Mouse (Mus musculus): ENCODE measurements around the gene Clip3. TPM values are rescaled to one million over a fixed set of nuclear protein-coding genes. Genes with fewer than 3 reads are reported as not detected.

The Clip3 gene
- polyA plus RNA-seq (2012; fragmentation: generic; extraction: Trizol), result 100 to 1,000 TPM in 1 of 2 experiments, 10 to 100 TPM in 1; 59.0 to 203 TPM

DNA sequence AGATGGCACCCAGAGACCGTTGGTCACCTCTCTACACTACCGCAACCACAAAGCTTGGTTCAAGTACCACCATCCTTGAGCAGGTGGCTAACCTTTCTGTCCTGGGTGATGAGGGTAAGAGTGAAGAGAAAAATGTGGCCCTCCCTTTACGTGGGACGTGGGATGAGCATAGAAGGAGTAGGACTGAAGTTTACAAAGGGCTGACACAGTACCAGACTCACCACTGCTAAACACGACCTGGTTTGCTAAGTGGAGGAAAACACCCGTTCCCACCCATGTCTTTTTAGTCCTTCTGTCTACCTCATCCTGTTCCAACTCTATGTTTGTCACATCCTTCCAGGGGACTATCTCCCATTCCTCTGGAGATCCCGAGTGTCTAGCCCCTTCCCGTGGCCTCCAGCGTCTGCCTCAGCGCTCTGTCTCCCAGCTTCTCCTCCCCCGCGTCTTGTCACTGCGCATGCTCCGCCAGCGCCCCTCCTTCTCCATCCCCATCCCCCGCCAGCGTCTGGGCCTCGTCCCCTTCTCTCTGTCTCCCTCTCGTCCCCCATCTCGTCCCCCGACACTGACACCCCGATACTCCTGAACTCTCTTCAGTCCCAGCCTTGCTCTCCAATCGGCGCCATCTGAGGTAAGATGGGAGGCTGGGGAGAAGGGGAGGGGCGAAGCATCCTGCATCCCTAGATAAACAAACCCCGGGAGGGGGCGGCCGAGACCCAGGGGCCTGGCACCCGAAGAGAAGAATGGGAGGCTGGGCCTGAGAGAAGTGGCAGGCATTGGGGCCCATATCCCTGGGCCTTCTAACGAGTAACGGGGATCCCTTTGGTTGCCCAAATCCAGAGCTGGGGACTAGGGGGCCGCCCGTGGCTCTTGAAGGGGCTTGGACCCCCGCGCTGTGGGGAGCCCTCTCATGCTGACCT is at the start of gene Clip3:
Gene Clip3, plus strand, starts transcription at position 514 of the 917 bp plus-strand sequence.

DNA sequence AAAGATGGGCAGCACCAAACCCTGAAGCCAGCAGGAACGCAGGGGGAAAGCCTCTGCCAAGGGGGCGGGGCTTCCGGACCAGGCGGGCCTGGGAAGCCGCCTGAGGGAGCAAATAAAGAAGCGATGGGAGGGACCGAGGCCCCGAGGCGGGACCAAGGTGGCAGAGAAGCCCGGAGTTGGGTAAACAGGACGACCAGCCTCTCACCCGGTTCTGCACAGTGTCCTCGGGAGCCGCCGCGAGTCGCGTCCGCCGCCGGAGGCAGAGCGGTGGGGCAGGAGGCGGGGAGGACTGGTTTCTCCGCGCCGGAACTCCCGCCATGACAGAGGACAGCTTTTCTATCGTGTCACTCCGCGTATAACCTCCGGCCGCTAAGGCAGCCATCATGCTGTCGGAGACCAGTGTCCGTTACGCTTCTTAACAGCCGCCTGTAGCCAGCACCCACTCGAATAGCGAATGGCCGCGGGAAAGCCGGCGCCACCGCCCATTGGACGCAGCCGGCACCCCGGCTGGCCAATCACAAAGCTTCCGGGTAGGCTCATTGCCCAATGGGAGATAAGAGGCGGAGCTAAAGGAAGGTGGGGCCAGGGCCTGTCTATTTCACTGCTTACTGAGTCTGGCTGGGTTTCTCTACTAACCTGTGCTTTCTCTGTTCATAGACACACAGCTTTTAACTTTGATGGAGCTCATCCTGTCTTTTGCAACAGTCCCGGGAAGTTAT is 11.4 kb upstream of the Clip3 start, which contains the start of the genes Thap8 and Wdr62:
Gene Thap8, plus strand, starts transcription at position 144 of the 719 bp plus-strand sequence.
Gene Wdr62, minus strand, starts transcription at position 469 of the 719 bp plus-strand sequence.

GRCm38 (mm10) chr7:30308076-30309005 is 16.8 kb downstream of the Clip3 start, which contains the start of gene Alkbh6:
Alkbh6 (plus strand) TSS chr7:30308717.

DNA sequence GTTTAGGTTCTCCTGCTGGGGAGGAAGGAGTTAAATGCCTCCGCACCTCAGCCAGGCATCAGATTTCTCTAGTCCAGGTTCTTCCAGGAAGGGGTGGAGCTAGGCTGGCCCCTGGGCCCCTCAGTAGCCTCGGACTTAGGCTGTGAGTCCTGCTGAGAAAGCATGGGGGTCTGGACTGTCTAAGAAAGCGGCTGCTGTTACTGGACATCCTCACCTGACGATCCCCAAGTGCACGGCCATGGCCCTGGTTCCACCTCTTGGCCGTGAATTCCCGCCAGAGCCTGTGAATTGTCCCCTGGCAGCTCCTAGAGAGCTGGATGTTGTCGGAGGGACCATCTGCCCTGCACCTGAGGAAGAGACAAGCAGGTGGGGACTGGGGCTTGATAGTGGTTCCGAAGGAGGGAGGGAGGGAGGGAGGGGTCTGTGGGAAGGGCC is 23.2 kb downstream of the Clip3 start, which contains the start of gene Syne4:
Gene Syne4, plus strand, starts transcription at position 87 of the 435 bp plus-strand sequence.

GRCm38 (mm10) chr7:30321539-30322284 is 30.2 kb downstream of the Clip3 start, which contains the start of gene E130208F15Rik:
E130208F15Rik (plus strand) TSS chr7:30321740.

GRCm38 (mm10) chr7:30323795-30324194 is 32.3 kb downstream of the Clip3 start, which contains the start of gene Sdhaf1:
Sdhaf1 (minus strand) TSS chr7:30323895.

Other genes starting within 250 kb of the Clip3 start
- gene Zfp14, start 240.3 kb upstream of the Clip3 start, polyA plus RNA-seq (2012; fragmentation: generic; extraction: Trizol), result 1 to 10 TPM in 1 of 2 experiments, under 1 TPM in 1; 0.07 to 2.3 TPM
- 1 to 10 TPM in 1 of 2 experiments, under 1 TPM in 1; 0.41 to 2.9 TPM for gene Zfp82, start 218.8 kb upstream of the Clip3 start, polyA plus RNA-seq (2012; fragmentation: generic; extraction: Trizol)
- under 1 TPM; 0.02 to 0.77 TPM for gene Gm26920, start 201.3 kb upstream of the Clip3 start, polyA plus RNA-seq (2012; fragmentation: generic; extraction: Trizol)
- 1 to 10 TPM in 1 of 2 experiments, under 1 TPM in 1; 0.22 to 4.5 TPM for gene Zfp566, start 201.2 kb upstream of the Clip3 start, polyA plus RNA-seq (2012; fragmentation: generic; extraction: Trizol)
- 10 to 100 TPM in 1 of 2 experiments, under 1 TPM in 1; 0.92 to 11.2 TPM for gene Zfp260, start 197.0 kb upstream of the Clip3 start, polyA plus RNA-seq (2012; fragmentation: generic; extraction: Trizol)
- 1 to 10 TPM in 1 of 2 experiments, under 1 TPM in 1; 0.15 to 2.5 TPM for gene Zfp382, start 169.8 kb upstream of the Clip3 start, polyA plus RNA-seq (2012; fragmentation: generic; extraction: Trizol)
- 10 to 100 TPM in 1 of 2 experiments, under 1 TPM in 1; 0.48 to 12.2 TPM for gene Zfp146, start 122.0 kb upstream of the Clip3 start, polyA plus RNA-seq (2012; fragmentation: generic; extraction: Trizol)
- gene Cox7a1, start 107.6 kb upstream of the Clip3 start, polyA plus RNA-seq (2012; fragmentation: generic; extraction: Trizol), result 1 to 10 TPM; 2.7 to 6.7 TPM
- 100 to 1,000 TPM; 667 to 923 TPM for gene Capns1, start 92.9 kb upstream of the Clip3 start, polyA plus RNA-seq (2012; fragmentation: generic; extraction: Trizol)
- gene Polr2i, start 59.8 kb upstream of the Clip3 start, polyA plus RNA-seq (2012; fragmentation: generic; extraction: Trizol), result 100 to 1,000 TPM; 140 to 190 TPM
- 100 to 1,000 TPM; 159 to 336 TPM for gene Tbcb, start 59.5 kb upstream of the Clip3 start, polyA plus RNA-seq (2012; fragmentation: generic; extraction: Trizol)
- under 1 TPM in 1 of 2 experiments, not detected in 1; 0.08 TPM for gene Ovol3, start 56.0 kb upstream of the Clip3 start, polyA plus RNA-seq (2012; fragmentation: generic; extraction: Trizol)
- under 1 TPM; 0.15 to 0.45 TPM for gene Thap8, start 11.6 kb upstream of the Clip3 start, polyA plus RNA-seq (2012; fragmentation: generic; extraction: Trizol)
- 10 to 100 TPM; 12.7 to 22.5 TPM for gene Wdr62, start 11.3 kb upstream of the Clip3 start, polyA plus RNA-seq (2012; fragmentation: generic; extraction: Trizol)
- 10 to 100 TPM; 28.8 to 45.8 TPM for gene Alkbh6, start 17.0 kb downstream of the Clip3 start, polyA plus RNA-seq (2012; fragmentation: generic; extraction: Trizol)
- 1 to 10 TPM in 1 of 2 experiments, under 1 TPM in 1; 0.21 to 1.4 TPM for gene Syne4, start 23.1 kb downstream of the Clip3 start, polyA plus RNA-seq (2012; fragmentation: generic; extraction: Trizol)
- not detected for gene E130208F15Rik, start 30.0 kb downstream of the Clip3 start, polyA plus RNA-seq (2012; fragmentation: generic; extraction: Trizol)
- gene Sdhaf1, start 32.2 kb downstream of the Clip3 start, polyA plus RNA-seq (2012; fragmentation: generic; extraction: Trizol), result 10 to 100 TPM; 13.5 to 16.3 TPM
- gene Lrfn3, start 71.0 kb downstream of the Clip3 start, polyA plus RNA-seq (2012; fragmentation: generic; extraction: Trizol), result 1 to 10 TPM; 2.1 to 5.0 TPM
- not detected for gene Tyrobp, start 122.0 kb downstream of the Clip3 start, polyA plus RNA-seq (2012; fragmentation: generic; extraction: Trizol)
- gene Hcst, start 128.1 kb downstream of the Clip3 start, polyA plus RNA-seq (2012; fragmentation: generic; extraction: Trizol), result not detected
- not detected for gene Nfkbid, start 130.0 kb downstream of the Clip3 start, polyA plus RNA-seq (2012; fragmentation: generic; extraction: Trizol)
- under 1 TPM; 0.02 to 0.13 TPM for gene Aplp1, start 153.8 kb downstream of the Clip3 start, polyA plus RNA-seq (2012; fragmentation: generic; extraction: Trizol)
- gene Kirrel2, start 166.0 kb downstream of the Clip3 start, polyA plus RNA-seq (2012; fragmentation: generic; extraction: Trizol), result not detected
- gene Nphs1, start 166.6 kb downstream of the Clip3 start, polyA plus RNA-seq (2012; fragmentation: generic; extraction: Trizol), result under 1 TPM; 0.28 TPM
- not detected for gene Prodh2, start 201.9 kb downstream of the Clip3 start, polyA plus RNA-seq (2012; fragmentation: generic; extraction: Trizol)
- gene Arhgap33, start 243.3 kb downstream of the Clip3 start, polyA plus RNA-seq (2012; fragmentation: generic; extraction: Trizol), result 10 to 100 TPM in 1 of 2 experiments, under 1 TPM in 1; 0.55 to 10.4 TPM

Data from C3H10T1/2 (cell line).